Mouse (Mus musculus) CD4-positive naive resting alpha-beta T cell, adult 57 days (primary cell): Measurements from ENCODE around the gene Tas2r107. TPM values are rescaled to one million over a fixed set of nuclear protein-coding genes. Genes with fewer than 3 reads are reported as not detected.

Experiments
- total RNA-seq: library from RNA; stranded (reverse); gene quantifications from one replicate; pipeline ENCODE4 v1.2.4, GENCODE M21; 2023

Tas2r107 gene
- total RNA-seq, result not detected

DNA sequence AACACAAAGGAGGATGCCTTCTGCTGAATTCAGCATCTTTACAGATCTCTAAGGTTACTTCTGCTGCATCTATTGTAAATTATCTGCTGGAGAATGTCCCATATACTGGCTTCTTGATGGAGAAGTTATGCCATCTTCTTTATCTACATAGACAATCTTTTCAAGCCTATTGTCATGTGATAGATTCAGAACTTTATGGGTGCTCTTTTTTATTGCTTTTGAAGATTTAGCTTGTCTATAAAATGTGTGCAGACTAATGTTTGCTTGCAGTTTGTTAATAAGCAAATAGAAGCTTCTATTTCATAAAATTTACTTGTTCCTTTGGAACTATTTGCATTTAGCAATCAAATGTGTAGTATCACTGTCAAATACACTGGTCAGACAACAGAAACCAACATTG lies at the start of gene Tas2r107:
Gene Tas2r107 (minus strand): TSS at position 101 of the 400 bp plus-strand sequence.

DNA sequence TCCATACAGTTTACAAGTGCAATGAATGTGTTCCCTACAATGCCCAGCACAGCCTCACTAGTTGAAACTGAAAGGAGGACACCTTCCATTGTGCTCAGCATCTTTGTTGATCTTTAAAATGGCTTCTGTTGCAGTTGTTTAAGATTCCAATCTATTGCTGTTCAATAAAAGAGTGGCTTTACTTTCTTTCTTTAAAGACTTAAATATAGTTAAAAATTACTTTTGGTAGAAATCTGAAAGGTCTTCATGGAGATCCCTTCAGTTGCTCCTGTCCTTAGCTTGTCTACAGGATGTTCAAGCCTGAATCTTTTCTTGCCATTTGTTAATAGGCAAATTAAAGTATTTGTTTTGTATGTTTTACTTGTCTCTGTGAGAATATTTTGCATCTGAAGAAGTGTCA lies 30.0 kb upstream of the Tas2r107 start, which contains the start of gene Tas2r114:
Gene Tas2r114 (minus strand): TSS at position 101 of the 400 bp plus-strand sequence.

GRCm38 (mm10) chr6:131687395-131687794 lies 27.4 kb upstream of the Tas2r107 start, which contains the start of gene Tas2r105:
Tas2r105 (minus strand) TSS chr6:131687495.

GRCm38 (mm10) chr6:131685644-131686043 lies 25.7 kb upstream of the Tas2r107 start, which contains the start of gene Tas2r104:
Tas2r104 (minus strand) TSS chr6:131685744.

DNA sequence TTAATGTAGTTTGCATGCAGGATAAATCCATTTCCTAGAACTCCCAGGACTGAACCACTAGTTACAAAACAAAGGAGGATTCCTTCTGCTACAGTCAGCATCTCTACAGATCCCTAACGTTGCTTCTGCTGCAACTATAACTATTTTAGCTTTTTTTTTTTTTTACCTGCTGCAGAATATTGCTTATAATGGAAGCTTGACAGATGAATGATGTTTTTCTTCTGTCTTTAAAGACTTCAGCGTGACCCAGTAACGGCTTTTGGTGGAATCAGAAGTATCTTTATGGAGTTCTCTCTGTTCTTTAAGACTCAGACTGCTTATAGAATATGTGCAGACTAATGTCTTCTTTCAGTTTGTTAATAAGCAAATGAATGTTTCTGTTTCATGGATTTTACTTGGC lies 18.8 kb upstream of the Tas2r107 start, which contains the start of gene Tas2r106:
Gene Tas2r106 (minus strand): TSS at position 101 of the 400 bp plus-strand sequence.

DNA sequence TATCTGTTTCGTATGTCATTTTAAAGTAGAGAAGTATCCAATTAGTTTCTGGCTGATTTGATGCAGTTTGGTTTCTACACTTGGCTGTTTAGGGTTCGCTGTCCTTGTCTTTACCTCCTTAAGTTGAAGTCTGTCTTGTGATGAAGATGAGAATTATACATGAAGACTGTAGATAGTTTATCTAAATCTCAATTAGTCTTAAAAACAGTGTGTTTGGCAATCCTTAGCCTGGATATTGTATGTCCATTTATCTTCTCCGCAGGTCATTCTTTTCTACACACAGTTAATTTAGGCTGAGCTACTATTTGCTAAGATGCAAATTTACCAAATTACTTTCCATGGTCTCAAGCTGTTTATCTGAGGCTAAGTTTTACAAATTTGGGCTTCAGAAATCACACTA lies 29.1 kb downstream of the Tas2r107 start, which contains the start of gene Tas2r130:
Gene Tas2r130 (minus strand): TSS at position 101 of the 400 bp plus-strand sequence.

Other genes with a start within 250 kb of the Tas2r107 start
- not detected for gene 5430401F13Rik, start 173.7 kb downstream of the Tas2r107 start, total RNA-seq
- gene Gm6619, start 173.7 kb downstream of the Tas2r107 start, total RNA-seq, result not detected
- gene Tas2r130, start 29.2 kb downstream of the Tas2r107 start, total RNA-seq, result not detected
- not detected for gene Tas2r106, start 18.7 kb upstream of the Tas2r107 start, total RNA-seq
- not detected for gene Tas2r104, start 25.6 kb upstream of the Tas2r107 start, total RNA-seq
- not detected for gene Tas2r105, start 27.3 kb upstream of the Tas2r107 start, total RNA-seq
- gene Tas2r114, start 29.9 kb upstream of the Tas2r107 start, total RNA-seq, result not detected